Mouse (Mus musculus) erythroblast, embryonic 14.5 days (primary cell): ENCODE data around the gene Gm4894.

Experiments
- GATA1 ChIP-seq: IDR thresholded peaks from 2 replicates; pipeline ENCODE4 v1.6.1; 2012; ENCODE audit warnings: low read length, inconsistent platforms, mixed read lengths
- TAL1 ChIP-seq: IDR thresholded peaks from 3 replicates; pipeline ENCODE4 v1.6.1; 2012; ENCODE audit warnings: low read length, inconsistent platforms, mixed read lengths

GRCm38 (mm10) chr9:49246839-49247238 lies 3.5 kb upstream of the Gm4894 start:
- TF ChIP-seq GATA1, result no peak
- TF ChIP-seq TAL1, result no peak
